Mouse (Mus musculus): Measurements from ENCODE around the gene H2afy2. TPM values are rescaled to one million over a fixed set of nuclear protein-coding genes. Genes with fewer than 3 reads are reported as not detected.

Gene H2afy2
- total RNA-seq, 1 experiment: 18.7 TPM

DNA sequence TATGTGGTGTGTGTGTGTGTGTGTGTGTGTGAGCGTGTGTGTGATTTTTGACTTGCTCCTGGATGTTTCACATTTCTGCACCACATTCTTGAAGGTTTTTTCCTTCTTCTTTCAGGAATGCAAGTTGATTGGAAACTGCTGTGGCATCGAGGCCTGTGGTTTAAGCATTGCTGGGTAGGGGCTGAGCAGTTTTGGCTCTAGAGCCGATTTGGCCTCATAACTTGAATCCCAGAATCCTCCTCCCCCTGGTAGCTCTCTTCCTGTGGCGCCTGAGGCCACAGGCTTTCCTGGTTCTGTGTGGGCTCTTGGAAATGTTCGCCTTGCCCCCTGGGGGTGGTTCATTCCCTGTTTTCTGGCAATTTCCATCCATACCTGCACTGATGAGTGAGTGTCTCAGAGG is 28.0 kb upstream of the H2afy2 start:
- TF ChIP-seq HCFC1 (IDR thresholded peaks at IDR 0.05; ENCODE audit: borderline replicate concordance, insufficient read depth, low read length) (no peak), CHD2 (IDR thresholded peaks at IDR 0.05; ENCODE audit: low read depth, low read length) (no peak), MAFK (IDR thresholded peaks at IDR 0.05; ENCODE audit: insufficient read depth, low read depth, low read length) (no peak), ZC3H11A (IDR thresholded peaks at IDR 0.05; ENCODE audit: borderline replicate concordance, low read depth, low read length) (no peak), ZNF384 (IDR thresholded peaks at IDR 0.05; ENCODE audit: low read depth, low read length) (no peak)
- in situ Hi-C loops (cut with MboI; ENCODE audit: low sequenced_read_pairs in 2 of 2, unreplicated experiment in 2 of 2): no loop called here
- H3K36me3 ChIP-seq (ENCODE audit: control insufficient read depth, insufficient read depth, low read length, poor library complexity, severe bottlenecking): no peaks in the 10 kb centered on the region
- no peaks in the 10 kb centered on the region for H3K9me3 ChIP-seq (ENCODE audit: control insufficient read depth, insufficient read depth, low read depth, low read length)
- no peak for DNase-seq (ENCODE audit: low read depth, low spot score)
- H3K27ac ChIP-seq (ENCODE audit: insufficient read depth, low read depth, low read length, poor library complexity, severe bottlenecking): no peak overlapping the region
- H3K4me3 ChIP-seq (ENCODE audit: insufficient read depth in 1 of 2, low read depth in 1 of 2, low read length in 2 of 2, poor library complexity in 1 of 2, severe bottlenecking in 1 of 2): no peak overlapping the region
- 0 out of 4 replicates have a peak, but pooled peaks cover 2% of the 10 kb centered on the region in 2 experiments for H3K4me1 ChIP-seq (ENCODE audit: control insufficient read depth in 2 of 2, insufficient read depth in 2 of 2, low read length in 2 of 2, poor library complexity in 1 of 2)
- no peak overlapping the region for H3K9ac ChIP-seq (ENCODE audit: insufficient read depth, low read depth, low read length, poor library complexity, severe bottlenecking)

DNA sequence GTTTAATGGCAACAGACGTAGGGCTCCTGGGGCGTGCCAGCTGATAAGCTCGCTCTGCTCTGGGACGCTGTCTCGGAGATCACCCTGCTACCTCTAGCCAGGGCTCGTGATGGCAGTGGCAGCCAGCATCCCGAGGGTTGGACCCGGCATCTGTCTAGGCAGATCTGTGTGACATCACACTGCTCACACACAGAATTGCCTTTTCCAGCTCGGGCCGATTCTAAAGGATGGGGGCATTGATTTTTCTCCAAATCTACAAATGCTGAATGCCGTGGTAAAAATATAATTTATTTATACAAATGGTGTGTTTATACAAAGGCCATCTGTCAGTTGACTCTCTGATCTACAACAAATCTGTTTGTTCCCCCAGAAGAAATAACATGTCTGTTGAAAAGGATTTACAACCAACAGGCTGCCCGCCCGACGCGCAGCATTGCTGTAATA is 14.2 kb upstream of the H2afy2 start:
- no peak for TF ChIP-seq ZNF384 (IDR thresholded peaks at IDR 0.05; ENCODE audit: low read depth, low read length)
- TF ChIP-seq HCFC1 (IDR thresholded peaks at IDR 0.05; ENCODE audit: borderline replicate concordance, insufficient read depth, low read length): no peak
- TF ChIP-seq MAFK (IDR thresholded peaks at IDR 0.05; ENCODE audit: insufficient read depth, low read depth, low read length): no peak
- TF ChIP-seq CHD2 (IDR thresholded peaks at IDR 0.05; ENCODE audit: low read depth, low read length): no peak
- no peak for TF ChIP-seq ZC3H11A (IDR thresholded peaks at IDR 0.05; ENCODE audit: borderline replicate concordance, low read depth, low read length)
- in situ Hi-C loops (cut with MboI; ENCODE audit: low sequenced_read_pairs in 2 of 2, unreplicated experiment in 2 of 2): no loop called here
- Histone ChIP-seq H3K4me3 (ENCODE audit: insufficient read depth in 1 of 2, low read depth in 1 of 2, low read length in 2 of 2, poor library complexity in 1 of 2, severe bottlenecking in 1 of 2) (no peak overlapping the region), H3K27ac (ENCODE audit: insufficient read depth, low read depth, low read length, poor library complexity, severe bottlenecking) (no peak overlapping the region), H3K9me3 (ENCODE audit: control insufficient read depth, insufficient read depth, low read depth, low read length) (no peaks in the 10 kb centered on the region), H3K9ac (ENCODE audit: insufficient read depth, low read depth, low read length, poor library complexity, severe bottlenecking) (no peak overlapping the region), H3K36me3 (ENCODE audit: control insufficient read depth, insufficient read depth, low read length, poor library complexity, severe bottlenecking) (no peaks in the 10 kb centered on the region), H3K4me1 (ENCODE audit: control insufficient read depth in 2 of 2, insufficient read depth in 2 of 2, low read length in 2 of 2, poor library complexity in 1 of 2) (peaks cover 8 to 9% of the 10 kb centered on the region in 2 experiments; a peak in 3 of 4 replicates)
- DNase-seq (ENCODE audit: low read depth, low spot score): no peak

DNA sequence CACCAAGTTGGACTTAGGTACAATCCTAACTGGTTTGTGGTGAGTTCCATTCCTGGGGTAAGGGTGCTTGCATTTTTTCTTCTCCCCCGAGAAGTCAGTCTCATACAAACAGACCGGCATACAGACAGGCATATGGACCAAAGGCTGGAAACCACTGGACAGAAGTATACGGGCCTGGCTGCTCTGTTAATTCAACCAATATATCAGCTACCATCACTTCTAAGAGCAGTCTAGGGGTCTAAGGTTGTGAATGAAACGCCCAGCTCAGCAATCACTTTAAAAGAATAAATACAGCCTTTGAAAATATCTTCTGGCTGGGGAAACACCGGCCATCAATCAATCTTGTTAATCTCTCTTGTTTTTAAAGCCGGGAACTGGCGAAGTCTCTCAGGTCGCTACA is 11.5 kb upstream of the H2afy2 start:
- Histone ChIP-seq H3K4me1 (ENCODE audit: control insufficient read depth in 2 of 2, insufficient read depth in 2 of 2, low read length in 2 of 2, poor library complexity in 1 of 2) (peaks cover 8 to 9% of the 10 kb centered on the region in 2 experiments; a peak in 3 of 4 replicates), H3K4me3 (ENCODE audit: insufficient read depth in 1 of 2, low read depth in 1 of 2, low read length in 2 of 2, poor library complexity in 1 of 2, severe bottlenecking in 1 of 2) (no peak overlapping the region), H3K9me3 (ENCODE audit: control insufficient read depth, insufficient read depth, low read depth, low read length) (no peaks in the 10 kb centered on the region), H3K36me3 (ENCODE audit: control insufficient read depth, insufficient read depth, low read length, poor library complexity, severe bottlenecking) (no peaks in the 10 kb centered on the region), H3K9ac (ENCODE audit: insufficient read depth, low read depth, low read length, poor library complexity, severe bottlenecking) (peak overlapping the region; percentile 50; the same call in 1 of the 2 replicates), H3K27ac (ENCODE audit: insufficient read depth, low read depth, low read length, poor library complexity, severe bottlenecking) (no peak overlapping the region)
- in situ Hi-C loops (cut with MboI; ENCODE audit: low sequenced_read_pairs in 2 of 2, unreplicated experiment in 2 of 2): no loop called here
- TF ChIP-seq HCFC1 (IDR thresholded peaks at IDR 0.05; ENCODE audit: borderline replicate concordance, insufficient read depth, low read length) (no peak), ZNF384 (IDR thresholded peaks at IDR 0.05; ENCODE audit: low read depth, low read length) (no peak)
- no peak for DNase-seq (ENCODE audit: low read depth, low spot score)

DNA sequence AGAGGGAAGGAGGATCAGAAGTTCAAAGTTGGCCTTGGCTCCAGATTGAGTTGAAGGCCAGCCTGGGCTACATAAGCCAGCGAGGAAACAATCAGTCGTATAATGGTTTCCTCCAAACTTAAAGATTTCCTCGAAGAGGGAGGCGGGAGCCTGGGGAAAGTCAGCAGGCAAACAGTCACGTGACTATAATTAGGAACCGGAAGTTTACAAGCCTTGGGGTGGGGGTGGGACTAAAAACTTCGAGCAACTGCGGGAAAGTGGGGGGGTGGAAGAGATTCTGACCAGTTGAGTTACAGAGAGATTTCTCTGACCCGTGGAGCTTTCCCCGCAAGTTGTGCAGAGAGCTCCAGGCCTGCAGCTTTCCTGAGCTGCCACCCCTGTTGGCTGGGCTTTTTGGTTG is 11.0 kb upstream of the H2afy2 start:
- DNase-seq (ENCODE audit: low read depth, low spot score): no peak
- peak overlapping the region; percentile 50; the same call in 1 of the 2 replicates for H3K9ac ChIP-seq (ENCODE audit: insufficient read depth, low read depth, low read length, poor library complexity, severe bottlenecking)
- in situ Hi-C loops (cut with MboI; ENCODE audit: low sequenced_read_pairs in 2 of 2, unreplicated experiment in 2 of 2): no loop called here
- 0 out of 4 replicates have a peak overlapping the region, but pooled peaks of 1 of the 2 experiments have one; percentile 12 for H3K4me3 ChIP-seq (ENCODE audit: insufficient read depth in 1 of 2, low read depth in 1 of 2, low read length in 2 of 2, poor library complexity in 1 of 2, severe bottlenecking in 1 of 2)
- H3K9me3 ChIP-seq (ENCODE audit: control insufficient read depth, insufficient read depth, low read depth, low read length): no peaks in the 10 kb centered on the region
- H3K36me3 ChIP-seq (ENCODE audit: control insufficient read depth, insufficient read depth, low read length, poor library complexity, severe bottlenecking): no peaks in the 10 kb centered on the region
- no peak overlapping the region for H3K27ac ChIP-seq (ENCODE audit: insufficient read depth, low read depth, low read length, poor library complexity, severe bottlenecking)
- TF ChIP-seq MAFK (IDR thresholded peaks at IDR 0.05; ENCODE audit: insufficient read depth, low read depth, low read length): no peak
- no peak for TF ChIP-seq HCFC1 (IDR thresholded peaks at IDR 0.05; ENCODE audit: borderline replicate concordance, insufficient read depth, low read length)
- peaks cover 8 to 11% of the 10 kb centered on the region in 2 experiments; a peak in 3 of 4 replicates for H3K4me1 ChIP-seq (ENCODE audit: control insufficient read depth in 2 of 2, insufficient read depth in 2 of 2, low read length in 2 of 2, poor library complexity in 1 of 2)

DNA sequence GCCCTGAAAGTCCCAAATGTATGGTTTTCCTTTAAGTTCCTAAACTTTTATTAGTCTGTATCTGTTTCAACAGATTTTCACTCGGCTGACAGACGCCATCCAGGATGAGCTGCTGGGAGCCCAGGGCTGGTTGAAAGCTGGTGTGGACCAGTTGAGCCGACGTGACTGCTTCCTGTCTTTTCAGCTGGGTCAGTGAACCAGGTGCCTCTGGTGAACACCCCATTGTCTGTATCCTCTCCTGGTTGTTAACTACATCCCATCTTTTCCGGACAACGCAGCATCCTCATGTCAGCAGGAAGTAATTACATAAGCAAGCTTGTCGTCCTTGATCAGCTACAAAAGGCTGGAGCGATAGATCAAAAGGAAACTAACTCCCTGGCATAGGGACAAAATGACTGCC is 9.1 kb upstream of the H2afy2 start:
- Histone ChIP-seq H3K9me3 (ENCODE audit: control insufficient read depth, insufficient read depth, low read depth, low read length) (no peaks in the 10 kb centered on the region), H3K4me1 (ENCODE audit: control insufficient read depth in 2 of 2, insufficient read depth in 2 of 2, low read length in 2 of 2, poor library complexity in 1 of 2) (peaks cover 10 to 14% of the 10 kb centered on the region in 2 experiments), H3K36me3 (ENCODE audit: control insufficient read depth, insufficient read depth, low read length, poor library complexity, severe bottlenecking) (no peaks in the 10 kb centered on the region), H3K4me3 (ENCODE audit: insufficient read depth in 1 of 2, low read depth in 1 of 2, low read length in 2 of 2, poor library complexity in 1 of 2, severe bottlenecking in 1 of 2) (no peak overlapping the region), H3K27ac (ENCODE audit: insufficient read depth, low read depth, low read length, poor library complexity, severe bottlenecking) (no peak overlapping the region), H3K9ac (ENCODE audit: insufficient read depth, low read depth, low read length, poor library complexity, severe bottlenecking) (no peak overlapping the region)
- DNase-seq (ENCODE audit: low read depth, low spot score): no peak
- TF ChIP-seq CHD2 (IDR thresholded peaks at IDR 0.05; ENCODE audit: low read depth, low read length) (no peak), MAFK (IDR thresholded peaks at IDR 0.05; ENCODE audit: insufficient read depth, low read depth, low read length) (no peak), ZC3H11A (IDR thresholded peaks at IDR 0.05; ENCODE audit: borderline replicate concordance, low read depth, low read length) (no peak), HCFC1 (IDR thresholded peaks at IDR 0.05; ENCODE audit: borderline replicate concordance, insufficient read depth, low read length) (no peak), ZNF384 (IDR thresholded peaks at IDR 0.05; ENCODE audit: low read depth, low read length) (no peak)
- in situ Hi-C loops (cut with MboI; ENCODE audit: low sequenced_read_pairs in 2 of 2, unreplicated experiment in 2 of 2): no loop called here
